Mouse (Mus musculus) ES-E14 (cell line): ENCODE data around the gene Auh.

Experiments
- HCFC1 ChIP-seq: IDR thresholded peaks from 2 replicates; pipeline ENCODE4 v1.6.1; 2012; ENCODE audit warnings: low read length, inconsistent platforms, borderline replicate concordance; ENCODE audit not compliant: insufficient read depth
- MAFK ChIP-seq: IDR thresholded peaks from 2 replicates; pipeline ENCODE4 v1.6.1; 2014; ENCODE audit warnings: mild to moderate bottlenecking, low read depth, low read length, inconsistent platforms; ENCODE audit not compliant: insufficient read depth

- no peak for TF ChIP-seq HCFC1
- no peak for TF ChIP-seq MAFK
Observed at GRCm38 (mm10) chr13:52824754-52825153, 104.7 kb downstream of the Auh start.
